Mouse (Mus musculus): ENCODE measurements around the gene Dtx2. TPM values are rescaled to one million over a fixed set of nuclear protein-coding genes. Genes with fewer than 3 reads are reported as not detected.

Gene Dtx2
- total RNA-seq, 1 experiment, result 28.3 TPM

DNA sequence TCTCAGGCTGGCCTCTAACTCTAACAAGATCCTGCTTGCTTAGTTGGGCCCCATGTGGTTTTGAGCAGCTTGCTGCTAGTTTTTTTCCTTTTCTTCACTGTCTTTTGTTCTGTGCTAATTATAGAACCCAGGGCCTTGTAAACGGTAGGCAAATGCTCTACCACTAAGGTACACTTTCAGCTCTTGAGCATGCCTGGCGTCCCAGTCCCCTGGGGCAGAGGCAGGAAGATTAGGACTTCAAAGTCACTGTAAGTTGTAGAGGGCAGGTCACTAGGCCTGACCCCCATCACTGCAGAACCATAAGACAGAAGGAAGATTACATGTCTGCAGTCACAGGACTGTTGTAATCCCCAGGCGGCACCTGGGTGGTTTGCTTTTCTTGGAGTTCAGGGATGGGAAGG lies 8.2 kb downstream of the Dtx2 start:
- Histone ChIP-seq H3K4me3 (ENCODE audit: insufficient read depth in 1 of 2, low read depth in 1 of 2, low read length in 2 of 2, poor library complexity in 1 of 2, severe bottlenecking in 1 of 2) (no peak overlapping the region), H3K9me3 (ENCODE audit: control insufficient read depth, insufficient read depth, low read depth, low read length) (no peaks in the 10 kb centered on the region), H3K36me3 (ENCODE audit: control insufficient read depth, insufficient read depth, low read length, poor library complexity, severe bottlenecking) (peaks cover 7% of the 10 kb centered on the region; the same call in 1 of the 2 replicates), H3K9ac (ENCODE audit: insufficient read depth, low read depth, low read length, poor library complexity, severe bottlenecking) (no peak overlapping the region), H3K4me1 (ENCODE audit: control insufficient read depth in 2 of 2, insufficient read depth in 2 of 2, low read length in 2 of 2, poor library complexity in 1 of 2) (peaks cover 3 to 7% of the 10 kb centered on the region in 2 experiments; a peak in 3 of 4 replicates), H3K27ac (ENCODE audit: insufficient read depth, low read depth, low read length, poor library complexity, severe bottlenecking) (peak overlapping the region; percentile 92)
- no peak for TF ChIP-seq ZC3H11A (IDR thresholded peaks at IDR 0.05; ENCODE audit: borderline replicate concordance, low read depth, low read length)
- TF ChIP-seq ZNF384 (IDR thresholded peaks at IDR 0.05; ENCODE audit: low read depth, low read length), result no peak
- TF ChIP-seq CHD2 (IDR thresholded peaks at IDR 0.05; ENCODE audit: low read depth, low read length), result no peak
- no peak for TF ChIP-seq MAFK (IDR thresholded peaks at IDR 0.05; ENCODE audit: insufficient read depth, low read depth, low read length)
- TF ChIP-seq HCFC1 (IDR thresholded peaks at IDR 0.05; ENCODE audit: borderline replicate concordance, insufficient read depth, low read length), result no peak
- no peak for DNase-seq (ENCODE audit: low read depth, low spot score)
- in situ Hi-C loops (cut with MboI; ENCODE audit: low sequenced_read_pairs in 2 of 2, unreplicated experiment in 2 of 2), result no loop called here

DNA sequence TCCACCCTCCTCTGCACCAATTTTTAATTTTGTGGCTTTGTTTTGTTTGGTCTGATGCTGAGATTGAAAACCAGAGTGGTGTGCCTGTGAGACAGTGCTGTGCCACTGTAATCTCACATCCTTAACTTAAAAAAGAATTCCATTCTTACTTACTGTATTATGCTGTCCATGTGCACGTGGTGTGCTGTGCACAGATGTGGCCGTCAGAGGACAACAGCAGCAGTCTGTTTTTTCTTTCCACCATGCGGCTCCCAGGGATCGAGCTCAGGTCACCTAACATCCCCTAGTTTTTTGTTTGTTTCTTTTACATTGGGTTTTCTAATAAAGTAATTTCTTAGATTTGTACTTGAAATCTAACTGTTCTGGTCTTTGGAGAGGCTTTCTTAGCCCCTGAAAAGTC lies 9.9 kb downstream of the Dtx2 start:
- no peak for DNase-seq (ENCODE audit: low read depth, low spot score)
- in situ Hi-C loops (cut with MboI; ENCODE audit: low sequenced_read_pairs in 2 of 2, unreplicated experiment in 2 of 2), result no loop called here
- Histone ChIP-seq H3K4me1 (ENCODE audit: control insufficient read depth in 2 of 2, insufficient read depth in 2 of 2, low read length in 2 of 2, poor library complexity in 1 of 2) (peaks cover 3 to 9% of the 10 kb centered on the region in 2 experiments), H3K36me3 (ENCODE audit: control insufficient read depth, insufficient read depth, low read length, poor library complexity, severe bottlenecking) (peaks cover 4% of the 10 kb centered on the region; the same call in 1 of the 2 replicates), H3K9me3 (ENCODE audit: control insufficient read depth, insufficient read depth, low read depth, low read length) (no peaks in the 10 kb centered on the region), H3K9ac (ENCODE audit: insufficient read depth, low read depth, low read length, poor library complexity, severe bottlenecking) (no peak overlapping the region), H3K27ac (ENCODE audit: insufficient read depth, low read depth, low read length, poor library complexity, severe bottlenecking) (no peak overlapping the region), H3K4me3 (ENCODE audit: insufficient read depth in 1 of 2, low read depth in 1 of 2, low read length in 2 of 2, poor library complexity in 1 of 2, severe bottlenecking in 1 of 2) (no peak overlapping the region)
- TF ChIP-seq HCFC1 (IDR thresholded peaks at IDR 0.05; ENCODE audit: borderline replicate concordance, insufficient read depth, low read length), result no peak
- TF ChIP-seq CHD2 (IDR thresholded peaks at IDR 0.05; ENCODE audit: low read depth, low read length), result no peak
- TF ChIP-seq ZNF384 (IDR thresholded peaks at IDR 0.05; ENCODE audit: low read depth, low read length), result no peak
- TF ChIP-seq ZC3H11A (IDR thresholded peaks at IDR 0.05; ENCODE audit: borderline replicate concordance, low read depth, low read length), result no peak
- no peak for TF ChIP-seq MAFK (IDR thresholded peaks at IDR 0.05; ENCODE audit: insufficient read depth, low read depth, low read length)

DNA sequence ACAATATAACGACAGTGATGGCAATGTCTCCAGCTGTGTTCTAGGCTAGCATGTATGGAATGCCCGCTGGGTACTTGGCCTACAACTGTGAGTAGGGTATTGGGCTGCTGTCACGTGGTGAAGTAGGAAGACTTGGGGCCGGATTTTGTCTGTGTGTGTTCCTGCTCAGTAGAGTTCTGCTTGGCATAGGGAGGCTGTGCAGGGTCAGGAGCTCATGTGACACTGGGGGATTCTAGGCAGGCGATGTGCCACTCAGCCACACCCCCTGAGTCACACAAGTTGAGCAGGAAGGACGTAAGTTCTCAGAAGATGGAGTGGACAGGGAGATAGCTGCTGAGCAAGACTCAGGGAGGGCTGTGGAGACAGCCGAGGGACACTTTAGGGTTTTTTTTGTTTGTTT lies 13.1 kb downstream of the Dtx2 start:
- Histone ChIP-seq H3K27ac (ENCODE audit: insufficient read depth, low read depth, low read length, poor library complexity, severe bottlenecking) (no peak overlapping the region), H3K4me3 (ENCODE audit: insufficient read depth in 1 of 2, low read depth in 1 of 2, low read length in 2 of 2, poor library complexity in 1 of 2, severe bottlenecking in 1 of 2) (no peak overlapping the region), H3K36me3 (ENCODE audit: control insufficient read depth, insufficient read depth, low read length, poor library complexity, severe bottlenecking) (peaks cover 18% of the 10 kb centered on the region), H3K4me1 (ENCODE audit: control insufficient read depth in 2 of 2, insufficient read depth in 2 of 2, low read length in 2 of 2, poor library complexity in 1 of 2) (peaks cover 3 to 6% of the 10 kb centered on the region in 2 experiments), H3K9ac (ENCODE audit: insufficient read depth, low read depth, low read length, poor library complexity, severe bottlenecking) (no peak overlapping the region), H3K9me3 (ENCODE audit: control insufficient read depth, insufficient read depth, low read depth, low read length) (no peaks in the 10 kb centered on the region)
- DNase-seq (ENCODE audit: low read depth, low spot score), result no peak
- in situ Hi-C loops (cut with MboI; ENCODE audit: low sequenced_read_pairs in 2 of 2, unreplicated experiment in 2 of 2), result no loop called here
- TF ChIP-seq HCFC1 (IDR thresholded peaks at IDR 0.05; ENCODE audit: borderline replicate concordance, insufficient read depth, low read length) (no peak), CHD2 (IDR thresholded peaks at IDR 0.05; ENCODE audit: low read depth, low read length) (no peak), ZC3H11A (IDR thresholded peaks at IDR 0.05; ENCODE audit: borderline replicate concordance, low read depth, low read length) (no peak), MAFK (IDR thresholded peaks at IDR 0.05; ENCODE audit: insufficient read depth, low read depth, low read length) (no peak), ZNF384 (IDR thresholded peaks at IDR 0.05; ENCODE audit: low read depth, low read length) (no peak)

DNA sequence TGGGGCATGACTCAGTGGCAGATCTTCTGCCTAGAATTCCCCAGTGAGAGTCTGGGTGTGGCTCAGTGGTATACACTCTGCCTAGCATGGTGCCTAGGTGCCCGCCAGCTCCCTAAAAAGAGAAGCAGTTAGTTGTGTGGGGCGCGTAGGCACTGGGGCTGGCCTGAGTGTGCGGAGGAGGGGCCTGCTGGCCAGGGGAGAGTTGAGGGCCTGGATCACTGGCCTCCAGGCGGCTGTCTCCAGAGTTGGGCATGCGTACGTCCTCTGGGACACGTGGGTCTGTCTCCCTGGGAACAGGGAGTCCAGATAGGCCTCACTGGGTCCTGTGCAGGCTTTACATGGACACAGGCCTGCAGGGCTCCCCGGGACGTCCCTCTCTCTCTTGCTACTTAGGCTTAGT lies 20.3 kb downstream of the Dtx2 start:
- TF ChIP-seq ZC3H11A (IDR thresholded peaks at IDR 0.05; ENCODE audit: borderline replicate concordance, low read depth, low read length) (no peak), HCFC1 (IDR thresholded peaks at IDR 0.05; ENCODE audit: borderline replicate concordance, insufficient read depth, low read length) (no peak), MAFK (IDR thresholded peaks at IDR 0.05; ENCODE audit: insufficient read depth, low read depth, low read length) (no peak), ZNF384 (IDR thresholded peaks at IDR 0.05; ENCODE audit: low read depth, low read length) (no peak), CHD2 (IDR thresholded peaks at IDR 0.05; ENCODE audit: low read depth, low read length) (no peak)
- H3K9me3 ChIP-seq (ENCODE audit: control insufficient read depth, insufficient read depth, low read depth, low read length), result no peaks in the 10 kb centered on the region
- no peak for DNase-seq (ENCODE audit: low read depth, low spot score)
- in situ Hi-C loops (cut with MboI; ENCODE audit: low sequenced_read_pairs in 2 of 2, unreplicated experiment in 2 of 2), result no loop called here
- H3K36me3 ChIP-seq (ENCODE audit: control insufficient read depth, insufficient read depth, low read length, poor library complexity, severe bottlenecking), result peaks cover 18% of the 10 kb centered on the region
- H3K4me3 ChIP-seq (ENCODE audit: insufficient read depth in 1 of 2, low read depth in 1 of 2, low read length in 2 of 2, poor library complexity in 1 of 2, severe bottlenecking in 1 of 2), result no peak overlapping the region
- H3K9ac ChIP-seq (ENCODE audit: insufficient read depth, low read depth, low read length, poor library complexity, severe bottlenecking), result no peak overlapping the region
- H3K4me1 ChIP-seq (ENCODE audit: control insufficient read depth in 2 of 2, insufficient read depth in 2 of 2, low read length in 2 of 2, poor library complexity in 1 of 2), result peaks cover 4 to 34% of the 10 kb centered on the region in 2 experiments; a peak in 2 of 4 replicates
- H3K27ac ChIP-seq (ENCODE audit: insufficient read depth, low read depth, low read length, poor library complexity, severe bottlenecking), result no peak overlapping the region
